Mouse (Mus musculus): Measurements from ENCODE around the gene Fkbp11.

- no peak for TF ChIP-seq CTCF (IDR thresholded peaks at IDR 0.05; ENCODE audit: borderline replicate concordance, extremely low read depth, insufficient read depth, insufficient read length)
- TF ChIP-seq POLR2A (IDR thresholded peaks at IDR 0.05; ENCODE audit: borderline replicate concordance, extremely low read depth, insufficient read depth, insufficient read length, poor library complexity, severe bottlenecking): peak; percentile 74; the same call in 1 of the 2 replicates
Measured at GRCm38 (mm10) chr15:98676940-98677728, 50.9 kb downstream of the Fkbp11 start, which contains the start of gene Rnd1.

Data from brain, embryonic 14.5 days (tissue).